Comparison of ENCODE assay signal across 10 mouse cellular contexts in genomic region chr14:20884691-20885090, GRCm38 (mm10). TPM values are rescaled to one million over a fixed set of nuclear protein-coding genes. Genes with fewer than 3 reads are reported as not detected.
A peak's percentile ranks its signal among the peaks of the same experiment; 100 is the strongest.
DNase-seq lines count a peak whose midpoint lies in the region; ATAC-seq and TF ChIP-seq lines count a peak whose summit lies in the region.
"Had no signal": no experiment of that assay in that cellular context is flagged by ENCODE, and none has a peak within 500 bp of the region (broad histone marks: within the 10 kb centered on the region; RNA-seq: fewer than 3 reads in every experiment).

No protein-coding gene starts in this region.

- H3K27me3 ChIP-seq in heart, embryonic 11.5 days (ENCODE audit: control insufficient read depth, insufficient read depth, low read length) = no peaks in the 10 kb centered on the region
- H3K27me3 ChIP-seq in testis, adult 2 months (ENCODE audit: control insufficient read depth, insufficient read depth, low read length) = no peaks in the 10 kb centered on the region
- no peaks in the 10 kb centered on the region for H3K27me3 ChIP-seq in intestine, embryonic 15.5 days (replicated peaks)
- H3K27me3 ChIP-seq in stomach, embryonic 15.5 days (replicated peaks) = no peaks in the 10 kb centered on the region
- H3K27me3 ChIP-seq in midbrain, embryonic 14.5 days (ENCODE audit: control insufficient read depth, insufficient read depth, low read length) = no peaks in the 10 kb centered on the region

- intact Hi-C loops in heart, postnatal 10 days (cut with DNase I) = loop anchor here (2.0 kb wide), 1 partner anchor 44 kb away; the partner anchor contains the start of gene Vcl

- no peak overlapping the region for H3K9ac ChIP-seq in heart, embryonic 11.5 days (ENCODE audit: low read depth, low read length)
- H3K9ac ChIP-seq in intestine, embryonic 15.5 days = no peak overlapping the region
- H3K9ac ChIP-seq in stomach, embryonic 15.5 days = no peak overlapping the region
- H3K9ac ChIP-seq in midbrain, embryonic 14.5 days (replicated peaks; ENCODE audit: low read length) = no peak overlapping the region

- no peaks in the 10 kb centered on the region for H3K9me3 ChIP-seq in heart, embryonic 11.5 days (replicated peaks; ENCODE audit: control insufficient read depth, low read length)
- H3K9me3 ChIP-seq in intestine, embryonic 15.5 days = no peaks in the 10 kb centered on the region
- no peaks in the 10 kb centered on the region for H3K9me3 ChIP-seq in stomach, embryonic 15.5 days
- H3K9me3 ChIP-seq in midbrain, embryonic 14.5 days (ENCODE audit: control insufficient read depth, low read length) = no peaks in the 10 kb centered on the region

- no peaks in the 10 kb centered on the region for H3K36me3 ChIP-seq in heart, embryonic 11.5 days (ENCODE audit: control insufficient read depth, insufficient read depth, low read length)
- H3K36me3 ChIP-seq in testis, adult 2 months (ENCODE audit: control insufficient read depth, insufficient read depth, low read length) = no peaks in the 10 kb centered on the region
- H3K36me3 ChIP-seq in intestine, embryonic 15.5 days = no peaks in the 10 kb centered on the region
- no peaks in the 10 kb centered on the region for H3K36me3 ChIP-seq in stomach, embryonic 15.5 days
- H3K36me3 ChIP-seq in midbrain, embryonic 14.5 days (ENCODE audit: control insufficient read depth, insufficient read depth, low read length) = no peaks in the 10 kb centered on the region

- peaks cover 14% of the 10 kb centered on the region for H3K4me1 ChIP-seq in heart, embryonic 11.5 days (ENCODE audit: control insufficient read depth, insufficient read depth, low read length)
- H3K4me1 ChIP-seq in testis, adult 2 months (ENCODE audit: control insufficient read depth, insufficient read depth, low read length) = no peaks in the 10 kb centered on the region; the same call in 1 of the 2 replicates
- peaks cover 14% of the 10 kb centered on the region for H3K4me1 ChIP-seq in intestine, embryonic 15.5 days (replicated peaks)
- H3K4me1 ChIP-seq in stomach, embryonic 15.5 days = peaks cover 10% of the 10 kb centered on the region
- no peaks in the 10 kb centered on the region for H3K4me1 ChIP-seq in midbrain, embryonic 14.5 days (ENCODE audit: control insufficient read depth, insufficient read depth, low read length)

- peak overlapping the region; percentile 70 for H3K27ac ChIP-seq in heart, embryonic 11.5 days (ENCODE audit: low read depth, low read length)
- peak overlapping the region; percentile 11; the same call in 1 of the 2 replicates for H3K27ac ChIP-seq in testis, adult 2 months (ENCODE audit: control insufficient read depth, insufficient read depth, low read depth, low read length)
- no peak overlapping the region; the same call in 1 of the 2 replicates for H3K27ac ChIP-seq in intestine, embryonic 15.5 days
- peak overlapping the region; percentile 80 for H3K27ac ChIP-seq in stomach, embryonic 15.5 days
- H3K27ac ChIP-seq in midbrain, embryonic 14.5 days (replicated peaks; ENCODE audit: low read depth, low read length) = no peak overlapping the region

- ATAC-seq in heart, embryonic 11.5 days (replicated peaks; ENCODE audit: insufficient number of reproducible peaks, low FRiP score, low TSS enrichment) = no peak
- ATAC-seq in intestine, embryonic 15.5 days = peak; percentile 34; the same call in 1 of the 2 replicates
- ATAC-seq in stomach, embryonic 15.5 days (ENCODE audit: insufficient read depth, low FRiP score, low read depth) = no peak
- no peak for ATAC-seq in midbrain, embryonic 14.5 days (ENCODE audit: low FRiP score, low TSS enrichment)

- DNase-seq in heart, postnatal 10 days = no peak
- DNase-seq in testis, postnatal 14 days (ENCODE audit: low spot score) = no peak
- DNase-seq in left cerebral cortex, adult 11 months (ENCODE audit: low spot score) = no peak
- DNase-seq in midbrain, embryonic 14.5 days = no peak
- DNase-seq: cerebellum, postnatal 36 days had no signal

- TF ChIP-seq POLR2A in testis, adult 2 months (IDR thresholded peaks at IDR 0.05; ENCODE audit: control insufficient read depth, low read depth, low read length) = no peak

- 70% methylated on average over 5 of the region's 5 CpGs for WGBS in heart, embryonic 11.5 days (ENCODE audit: insufficient replicate concordance)
- WGBS in intestine, embryonic 15.5 days = 66% methylated on average over 5 of the region's 5 CpGs
- WGBS in stomach, embryonic 15.5 days = 67% methylated on average over 5 of the region's 5 CpGs
- 87% methylated on average over 5 of the region's 5 CpGs for WGBS in midbrain, embryonic 14.5 days

- H3K4me2 ChIP-seq in heart, embryonic 11.5 days = peak overlapping the region; percentile 45
- peak overlapping the region; percentile 25 for H3K4me2 ChIP-seq in intestine, embryonic 15.5 days (replicated peaks)
- H3K4me2 ChIP-seq in stomach, embryonic 15.5 days = peak overlapping the region; percentile 33
- H3K4me2 ChIP-seq in midbrain, embryonic 14.5 days (ENCODE audit: low read length) = no peak overlapping the region
- H3K4me2 ChIP-seq: midbrain, embryonic 11.5 days had no signal

- H3K4me3 ChIP-seq in heart, embryonic 11.5 days (ENCODE audit: low read depth, low read length) = no peak overlapping the region
- H3K4me3 ChIP-seq in testis, adult 2 months (ENCODE audit: control insufficient read depth, low read depth, low read length) = no peak overlapping the region
- H3K4me3 ChIP-seq in intestine, embryonic 15.5 days (replicated peaks) = no peak overlapping the region
- H3K4me3 ChIP-seq in stomach, embryonic 15.5 days (replicated peaks) = no peak overlapping the region
- H3K4me3 ChIP-seq in midbrain, embryonic 14.5 days (replicated peaks; ENCODE audit: low read depth, low read length) = no peak overlapping the region

- no peak for TF ChIP-seq CTCF in testis, adult 2 months (IDR thresholded peaks at IDR 0.05; ENCODE audit: control insufficient read depth, insufficient read depth, insufficient replicate concordance, low read depth, low read length)

RNA-seq across cellular contexts. Expression of gene Vcl, which starts 44.5 kb away (rescaled TPM):
- polyA plus RNA-seq in heart, embryonic 11.5 days (2014; fragmentation: Nextera tagmentation; extraction: Ambion mirVana) = 78.8 and 101 TPM in 2 replicates
- total RNA-seq in heart, postnatal 10 days (2021) = 100 to 1,000 TPM; 172 to 180 TPM
- polyA plus RNA-seq in testis, adult 2 months (2012; rRNA removed) = 21.8 and 22.9 TPM in 2 replicates
- polyA plus RNA-seq in intestine, embryonic 15.5 days (2015; fragmentation: Nextera tagmentation; extraction: Ambion mirVana) = 56.9 and 59.2 TPM in 2 replicates
- polyA plus RNA-seq in stomach, embryonic 15.5 days (2015; fragmentation: Nextera tagmentation; extraction: Ambion mirVana) = 74.4 and 83.2 TPM in 2 replicates
- 6.5 and 14.3 TPM in 2 replicates for polyA plus RNA-seq in midbrain, embryonic 14.5 days (2014; fragmentation: Nextera tagmentation; extraction: Ambion mirVana)

RNA-seq across cellular contexts. Expression of gene Plau, which starts 48.2 kb away (rescaled TPM):
- 0.37 and 0.66 TPM in 2 replicates for polyA plus RNA-seq in heart, embryonic 11.5 days (2014; fragmentation: Nextera tagmentation; extraction: Ambion mirVana)
- total RNA-seq in heart, postnatal 10 days (2021) = 1 to 10 TPM; 8.0 to 8.7 TPM
- polyA plus RNA-seq in testis, adult 2 months (2012; rRNA removed) = 0.73 and 1.2 TPM in 2 replicates
- polyA plus RNA-seq in intestine, embryonic 15.5 days (2015; fragmentation: Nextera tagmentation; extraction: Ambion mirVana) = 2.5 and 2.9 TPM in 2 replicates
- polyA plus RNA-seq in stomach, embryonic 15.5 days (2015; fragmentation: Nextera tagmentation; extraction: Ambion mirVana) = 1.3 and 1.9 TPM in 2 replicates
- polyA plus RNA-seq in midbrain, embryonic 14.5 days (2014; fragmentation: Nextera tagmentation; extraction: Ambion mirVana) = 0.15 and 0.62 TPM in 2 replicates

Comparison
In these comparisons a context has a peak if more than half of its experiments do, and no peak if none do; other contexts are left out.
1. H3K27ac ChIP-seq: peak in heart, embryonic 11.5 days (single experiment), testis, adult 2 months (single experiment) and stomach, embryonic 15.5 days (single experiment); none in intestine, embryonic 15.5 days (single experiment) and midbrain, embryonic 14.5 days (single experiment).